Mouse (Mus musculus) heart, postnatal 0 days (tissue): ENCODE results near the gene Ssbp2.

Experiments
- CTCF ChIP-seq: IDR thresholded peaks from 2 replicates; pipeline ENCODE4 v1.5.1; 2016; ENCODE audit warnings: antibody characterized with exemption, control low read depth, low read depth
- EP300 ChIP-seq: IDR thresholded peaks from 2 replicates; pipeline ENCODE4 v1.6.1; 2016; ENCODE audit warnings: antibody characterized with exemption, low read depth

- TF ChIP-seq EP300 = no peak
- no peak for TF ChIP-seq CTCF
These were observed 289.9 kb downstream of the Ssbp2 start for GRCm38 (mm10) chr13:91749981-91750380.
